ENCODE assay signal across 8 mouse cellular contexts in the genomic region with DNA sequence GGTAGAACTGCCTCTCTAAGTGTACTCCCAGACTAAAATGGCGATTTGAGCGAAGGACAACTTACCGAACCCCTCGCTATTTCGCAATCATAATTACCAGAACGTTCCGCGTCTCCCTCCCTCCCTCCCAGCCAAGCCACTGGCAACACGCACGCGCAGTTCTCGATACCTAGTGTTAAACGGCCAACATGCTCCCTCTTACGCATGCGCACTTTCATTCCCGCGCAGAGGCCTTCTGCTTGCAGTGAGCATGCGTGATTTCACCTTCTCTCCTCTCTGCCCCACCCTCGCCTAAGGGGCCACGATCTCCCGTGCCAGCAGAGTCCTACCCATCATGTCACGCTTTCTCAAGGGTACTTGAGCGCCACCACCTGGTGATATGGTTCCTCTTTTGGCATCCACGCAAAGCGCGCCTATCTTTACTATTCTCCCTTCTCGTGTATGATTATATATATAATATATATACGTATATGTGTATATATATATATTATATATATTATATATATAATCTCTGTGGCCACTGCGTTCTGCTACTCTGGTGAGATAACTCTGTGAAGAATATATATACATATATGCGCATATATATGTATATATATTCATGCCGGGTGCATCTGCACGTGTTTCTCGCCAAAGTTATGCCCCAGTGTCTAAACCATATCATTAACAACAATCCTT. TPM values are rescaled to one million over a fixed set of nuclear protein-coding genes. Genes with fewer than 3 reads are reported as not detected.
DNase-seq lines count a peak whose midpoint lies in the region; ATAC-seq and TF ChIP-seq lines count a peak whose summit lies in the region.

No protein-coding gene starts in this region.

- no peaks in the 10 kb centered on the region for H3K9me3 ChIP-seq in megakaryocyte, embryonic 14.5 days

- no peaks in the 10 kb centered on the region for H3K27me3 ChIP-seq in megakaryocyte, embryonic 14.5 days (replicated peaks)

- no peaks in the 10 kb centered on the region for H3K4me1 ChIP-seq in cortical plate, adult 2 months (ENCODE audit: control insufficient read depth, insufficient read depth, low read length)
- peaks cover 22% of the 10 kb centered on the region for H3K4me1 ChIP-seq in megakaryocyte, embryonic 14.5 days

- peak; percentile 89 for TF ChIP-seq POLR2A in cortical plate, adult 2 months (IDR thresholded peaks at IDR 0.05; ENCODE audit: extremely low read depth, insufficient read depth, low read length)

- peak; percentile 51 for TF ChIP-seq CTCF in cortical plate, adult 2 months (IDR thresholded peaks at IDR 0.05; ENCODE audit: extremely low read depth, insufficient read depth, low read length)

- peak overlapping the region; percentile 77; the same call in 1 of the 2 replicates for H3K27ac ChIP-seq in cortical plate, adult 2 months (ENCODE audit: insufficient read depth, low read length)

- no peaks in the 10 kb centered on the region for H3K36me3 ChIP-seq in megakaryocyte, embryonic 14.5 days (replicated peaks; ENCODE audit: low read length)

- DNase-seq in gastrocnemius, adult 8-10 months (ENCODE audit: low spot score in 2 of 2) = peak; percentile 85 to 99
- peak; percentile 95 for DNase-seq in hindlimb bud, embryonic 11.5 days (ENCODE audit: extremely low spot score, low read depth, low spot score)
- peak; percentile 72 to 99 for DNase-seq in left cerebral cortex, adult 8-10 months (ENCODE audit: low spot score in 2 of 2)
- DNase-seq in right cerebral cortex, postnatal 10 days (ENCODE audit: low spot score in 2 of 2) = peak; percentile 97 to 99
- DNase-seq in urinary bladder, postnatal 25 days (ENCODE audit: low spot score) = peak; percentile 91

- H3K4me3 ChIP-seq in cortical plate, adult 2 months (ENCODE audit: insufficient read depth, low read length) = peak overlapping the region; percentile 82
- peak overlapping the region; percentile 94 for H3K4me3 ChIP-seq in megakaryocyte, embryonic 14.5 days (replicated peaks)

- peak; percentile 80 for ATAC-seq in activated CD4-positive, CD25-positive, alpha-beta regulatory T cell, adult 4 months

RNA-seq across cellular contexts. Expression of gene Zcchc13, which starts 8.0 kb away (rescaled TPM):
- not detected for polyA plus RNA-seq in activated CD4-positive, CD25-positive, alpha-beta regulatory T cell, adult 4 months (2017; shearing (Covaris generic))
- polyA plus RNA-seq in cortical plate, adult 2 months (2012; rRNA removed) = 0.19 and 0.21 TPM in 2 replicates
- total RNA-seq in gastrocnemius, adult 8-10 months (2022) = not detected
- total RNA-seq in left cerebral cortex, adult 8-10 months (2022) = under 1 TPM in 1 of 4 experiments, not detected in 3; 0.34 TPM
- polyA plus RNA-seq in megakaryocyte, embryonic 14.5 days (2012; ENCODE audit: insufficient read depth, low replicate concordance) = not detected in 2 replicates

Comparison
In these comparisons a context has a peak if more than half of its experiments do, and no peak if none do; other contexts are left out.
1. Peak in every context shown above with its lines: DNase-seq, ATAC-seq, H3K4me3 ChIP-seq and H3K27ac ChIP-seq.